Mouse (Mus musculus): ENCODE measurements around the gene Ephb2. TPM values are rescaled to one million over a fixed set of nuclear protein-coding genes. Genes with fewer than 3 reads are reported as not detected.

Ephb2 gene
- polyA plus RNA-seq, 2 experiments: 0.17 to 0.41 TPM

GRCm38 (mm10) chr4:136698404-136699083 lies 137.2 kb downstream of the Ephb2 start:
- Histone ChIP-seq H3K9me3 (ENCODE audit: control insufficient read depth, low read length) (no peaks in the 10 kb centered on the region), H3K27me3 (ENCODE audit: control insufficient read depth, insufficient read depth, low read length) (no peaks in the 10 kb centered on the region), H3K9ac (replicated peaks) (no peak overlapping the region), H3K27ac (no peak overlapping the region), H3K36me3 (replicated peaks; ENCODE audit: control insufficient read depth, insufficient read depth, low read depth) (no peaks in the 10 kb centered on the region), H3K4me2 (ENCODE audit: low read depth) (no peak overlapping the region), H3K4me1 (replicated peaks; ENCODE audit: control insufficient read depth in 2 of 2, insufficient read depth in 2 of 2, low read length in 1 of 2) (no peaks in the 10 kb centered on the region), H3K4me3 (ENCODE audit: insufficient read depth in 1 of 2, low read depth in 2 of 2, low read length in 2 of 2) (no peak overlapping the region)
- whole genome bisulfite sequencing (ENCODE audit: insufficient replicate concordance): 63% methylated on average over 11 of the region's 11 CpGs
- TF ChIP-seq CTCF (IDR thresholded peaks at IDR 0.05; ENCODE audit: low read depth) (no peak), EP300 (IDR thresholded peaks at IDR 0.05; ENCODE audit: low read depth) (no peak)
- DNase-seq (ENCODE audit: low read depth in 3 of 3, low spot score in 3 of 3): no peak
- no peak for ATAC-seq (ENCODE audit: insufficient read depth)

- Histone ChIP-seq H3K4me2 (ENCODE audit: low read depth) (no peak overlapping the region), H3K9ac (replicated peaks) (no peak overlapping the region), H3K27me3 (ENCODE audit: control insufficient read depth, insufficient read depth, low read length) (no peaks in the 10 kb centered on the region), H3K9me3 (ENCODE audit: control insufficient read depth, low read length) (no peaks in the 10 kb centered on the region), H3K36me3 (replicated peaks; ENCODE audit: control insufficient read depth, insufficient read depth, low read depth) (no peaks in the 10 kb centered on the region), H3K4me1 (replicated peaks; ENCODE audit: control insufficient read depth in 2 of 2, insufficient read depth in 2 of 2, low read length in 1 of 2) (no peaks in the 10 kb centered on the region), H3K27ac (no peak overlapping the region), H3K4me3 (ENCODE audit: insufficient read depth in 1 of 2, low read depth in 2 of 2, low read length in 2 of 2) (no peak overlapping the region)
- ATAC-seq (ENCODE audit: insufficient read depth) (no peak), DNase-seq (ENCODE audit: low read depth in 3 of 3, low spot score in 3 of 3) (no peak)
- TF ChIP-seq EP300 (IDR thresholded peaks at IDR 0.05; ENCODE audit: low read depth) (no peak), CTCF (IDR thresholded peaks at IDR 0.05; ENCODE audit: low read depth) (no peak)
- 68% methylated on average over 6 of the region's 6 CpGs for WGBS (ENCODE audit: insufficient replicate concordance)
Measured at GRCm38 (mm10) chr4:136697325-136697724, 138.5 kb downstream of the Ephb2 start.

DNA sequence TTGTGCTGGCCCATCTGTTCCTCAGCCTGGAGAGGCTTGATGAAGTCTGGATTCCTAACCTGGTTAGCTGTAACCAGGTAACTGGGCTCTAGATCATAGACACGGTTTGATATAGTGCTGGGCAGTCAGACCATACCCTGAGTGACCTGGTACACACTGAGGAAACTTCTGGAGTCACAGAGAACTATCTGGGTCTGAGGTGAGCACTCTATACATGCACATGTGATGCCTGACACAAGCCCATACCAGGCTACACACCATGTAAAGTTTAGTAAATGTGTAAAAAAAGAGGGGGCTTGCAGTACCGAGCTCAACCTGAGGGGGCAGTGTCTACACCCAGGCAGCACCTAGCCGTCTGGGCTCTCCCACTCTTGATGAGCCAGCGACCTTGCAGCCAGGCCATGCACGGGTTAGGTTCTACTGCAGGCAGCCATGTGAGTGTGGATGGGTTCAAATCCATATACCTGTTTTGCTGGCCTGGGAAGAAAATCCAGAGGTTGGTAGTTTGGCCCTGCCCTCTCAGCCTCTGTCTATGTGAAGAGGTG lies 139.3 kb downstream of the Ephb2 start:
- H3K36me3 ChIP-seq (replicated peaks; ENCODE audit: control insufficient read depth, insufficient read depth, low read depth): no peaks in the 10 kb centered on the region
- no peak overlapping the region for H3K4me3 ChIP-seq (ENCODE audit: insufficient read depth in 1 of 2, low read depth in 2 of 2, low read length in 2 of 2)
- no peaks in the 10 kb centered on the region for H3K27me3 ChIP-seq (ENCODE audit: control insufficient read depth, insufficient read depth, low read length)
- no peak overlapping the region for H3K27ac ChIP-seq
- H3K4me1 ChIP-seq (replicated peaks; ENCODE audit: control insufficient read depth in 2 of 2, insufficient read depth in 2 of 2, low read length in 1 of 2): no peaks in the 10 kb centered on the region
- TF ChIP-seq CTCF (IDR thresholded peaks at IDR 0.05; ENCODE audit: low read depth) (peak; percentile 98), EP300 (IDR thresholded peaks at IDR 0.05; ENCODE audit: low read depth) (no peak)
- no peaks in the 10 kb centered on the region for H3K9me3 ChIP-seq (ENCODE audit: control insufficient read depth, low read length)
- peak in 2 of 3 experiments; percentile 9 to 19 for DNase-seq (ENCODE audit: low read depth in 3 of 3, low spot score in 3 of 3)
- 18% methylated on average over 5 of the region's 5 CpGs for WGBS (ENCODE audit: insufficient replicate concordance)
- H3K9ac ChIP-seq (replicated peaks): no peak overlapping the region
- no peak for ATAC-seq (ENCODE audit: insufficient read depth)
- H3K4me2 ChIP-seq (ENCODE audit: low read depth): no peak overlapping the region

DNA sequence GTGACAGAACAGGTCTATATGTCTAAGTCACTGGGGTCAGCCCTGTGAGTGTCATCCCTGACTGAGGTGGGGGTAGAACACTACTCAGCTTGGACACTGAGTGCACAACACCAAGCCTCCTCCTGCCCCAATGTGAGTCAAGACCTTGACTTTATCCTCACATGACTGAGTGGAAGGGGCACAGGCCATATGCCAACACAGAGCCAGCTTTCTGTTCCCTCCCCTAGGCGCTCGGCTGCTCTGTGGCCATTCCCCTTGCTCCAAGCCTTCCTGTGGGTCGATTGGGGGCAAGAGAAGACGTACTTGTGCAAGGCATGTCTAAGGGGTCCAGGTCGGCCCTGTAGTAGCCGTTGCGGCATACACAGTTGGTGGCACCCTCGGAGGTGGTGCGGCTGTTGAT lies 140.1 kb downstream of the Ephb2 start:
- no peaks in the 10 kb centered on the region for H3K4me1 ChIP-seq (replicated peaks; ENCODE audit: control insufficient read depth in 2 of 2, insufficient read depth in 2 of 2, low read length in 1 of 2)

DNA sequence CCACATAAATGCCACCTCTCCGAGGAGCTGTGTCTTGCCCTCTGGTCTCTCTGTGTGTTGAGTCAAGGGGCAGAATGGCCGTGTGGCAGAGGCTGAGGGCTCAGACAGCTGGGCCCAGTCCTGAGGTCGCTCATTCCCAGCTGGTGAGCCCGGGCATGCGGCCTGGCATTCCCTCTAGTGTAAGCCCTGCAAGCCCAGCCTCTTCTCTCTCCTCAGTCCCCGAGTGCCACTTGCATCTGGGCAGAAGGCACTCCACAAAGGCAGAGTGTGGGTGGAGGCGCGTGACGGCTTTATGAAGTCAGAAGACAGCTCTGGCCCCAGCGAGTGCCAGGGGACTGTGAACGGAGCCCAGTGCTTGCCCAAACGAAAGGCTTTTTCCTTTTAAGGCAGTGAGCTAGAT lies 145.8 kb downstream of the Ephb2 start:
- no peak overlapping the region for H3K9ac ChIP-seq (replicated peaks)
- no peaks in the 10 kb centered on the region for H3K36me3 ChIP-seq (replicated peaks; ENCODE audit: control insufficient read depth, insufficient read depth, low read depth)
- H3K27ac ChIP-seq: no peak overlapping the region
- H3K4me3 ChIP-seq (ENCODE audit: insufficient read depth in 1 of 2, low read depth in 2 of 2, low read length in 2 of 2): no peak overlapping the region
- no peak overlapping the region for H3K4me2 ChIP-seq (ENCODE audit: low read depth)
- no peaks in the 10 kb centered on the region for H3K27me3 ChIP-seq (ENCODE audit: control insufficient read depth, insufficient read depth, low read length)
- 78% methylated on average over 12 of the region's 12 CpGs for WGBS (ENCODE audit: insufficient replicate concordance)
- H3K4me1 ChIP-seq (replicated peaks; ENCODE audit: control insufficient read depth in 2 of 2, insufficient read depth in 2 of 2, low read length in 1 of 2): no peaks in the 10 kb centered on the region
- DNase-seq (ENCODE audit: low read depth in 3 of 3, low spot score in 3 of 3) (no peak), ATAC-seq (ENCODE audit: insufficient read depth) (no peak)
- no peaks in the 10 kb centered on the region for H3K9me3 ChIP-seq (ENCODE audit: control insufficient read depth, low read length)
- TF ChIP-seq EP300 (IDR thresholded peaks at IDR 0.05; ENCODE audit: low read depth) (no peak), CTCF (IDR thresholded peaks at IDR 0.05; ENCODE audit: low read depth) (no peak)

More for the DNA sequence above, 140.1 kb downstream of the Ephb2 start:
- H3K9me3 ChIP-seq (ENCODE audit: control insufficient read depth, low read length): no peaks in the 10 kb centered on the region
- no peak overlapping the region for H3K4me3 ChIP-seq (ENCODE audit: insufficient read depth in 1 of 2, low read depth in 2 of 2, low read length in 2 of 2)
- ATAC-seq (ENCODE audit: insufficient read depth) (no peak), DNase-seq (ENCODE audit: low read depth in 3 of 3, low spot score in 3 of 3) (no peak)
- TF ChIP-seq EP300 (IDR thresholded peaks at IDR 0.05; ENCODE audit: low read depth) (no peak), CTCF (IDR thresholded peaks at IDR 0.05; ENCODE audit: low read depth) (no peak)
- no peak overlapping the region for H3K9ac ChIP-seq (replicated peaks)
- H3K36me3 ChIP-seq (replicated peaks; ENCODE audit: control insufficient read depth, insufficient read depth, low read depth): no peaks in the 10 kb centered on the region
- no peak overlapping the region for H3K27ac ChIP-seq
- H3K27me3 ChIP-seq (ENCODE audit: control insufficient read depth, insufficient read depth, low read length): no peaks in the 10 kb centered on the region
- no peak overlapping the region for H3K4me2 ChIP-seq (ENCODE audit: low read depth)
- 76% methylated on average over 9 of the region's 9 CpGs for WGBS (ENCODE audit: insufficient replicate concordance)
